Mouse (Mus musculus) megakaryocyte, embryonic 14.5 days (primary cell): ENCODE measurements around the gene Mlana.

ENCODE experiments used
- FLI1 ChIP-seq: IDR thresholded peaks from 2 replicates; pipeline ENCODE4 v1.6.1; 2012; ENCODE audit warnings: low read length, inconsistent platforms, mixed read lengths
- GATA1 ChIP-seq: IDR thresholded peaks from 3 replicates; pipeline ENCODE4 v1.6.1; 2012; ENCODE audit warnings: mixed read lengths, low read length, inconsistent platforms, borderline replicate concordance

DNA sequence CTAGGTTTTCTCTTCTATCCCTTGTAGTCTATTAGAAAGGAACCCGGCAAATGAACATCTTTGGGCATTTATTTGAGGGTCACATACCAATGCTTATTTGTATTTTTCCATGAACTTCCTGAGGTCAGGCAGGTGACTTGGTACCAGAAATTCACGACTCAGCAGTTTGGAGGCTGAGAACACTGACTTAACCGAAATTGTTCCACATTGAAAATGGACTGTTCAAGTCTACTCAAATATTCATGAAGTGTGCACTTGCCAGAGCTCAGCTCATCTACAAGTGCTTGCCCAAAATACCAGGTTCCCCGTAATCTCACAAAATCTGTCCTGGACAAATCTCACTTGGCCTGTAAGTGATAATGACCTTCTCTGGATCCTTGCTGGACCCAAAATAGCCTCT lies 41.6 kb upstream of the Mlana start:
- no peak for TF ChIP-seq FLI1
- TF ChIP-seq GATA1, result no peak
